Mouse (Mus musculus) bone marrow, adult 2 months (tissue): Measurements from ENCODE around the gene Nav2. TPM values are rescaled to one million over a fixed set of nuclear protein-coding genes. Genes with fewer than 3 reads are reported as not detected.

ENCODE experiments used
- H3K27ac ChIP-seq: fragments of 200-500 bp; 2 replicates; pipeline ENCODE4 v1.5.1; 2012; ENCODE audit warnings: low read depth, mild to moderate bottlenecking, control low read depth, inconsistent platforms, low read length; ENCODE audit not compliant: control insufficient read depth, poor library complexity, insufficient read depth
- H3K4me1 ChIP-seq: fragments of 200-500 bp; 2 replicates; pipeline ENCODE4 v1.6.1; 2011; ENCODE audit warnings: low read length; ENCODE audit not compliant: control insufficient read depth, insufficient read depth
- H3K4me3 ChIP-seq: fragments of 200-500 bp; replicated peaks from 2 replicates; pipeline ENCODE3; 2011; ENCODE audit warnings: mild to moderate bottlenecking, low read depth, low read length, control low read depth; ENCODE audit not compliant: control insufficient read depth
- CTCF ChIP-seq: fragments of 200-500 bp; IDR thresholded peaks from 2 replicates; pipeline ENCODE4 v1.5.1; 2011; ENCODE audit warnings: low read length, control low read depth; ENCODE audit not compliant: control insufficient read depth, insufficient read depth
- POLR2A ChIP-seq: fragments of 200-500 bp; IDR thresholded peaks from 2 replicates; pipeline ENCODE4 v1.6.1; 2011; ENCODE audit warnings: low read depth, mild to moderate bottlenecking, control low read depth, low read length, borderline replicate concordance; ENCODE audit not compliant: control insufficient read depth
- WGBS: fragments of 180-500 bp; shearing (Covaris S2); methylation state at CpG from one replicate; pipeline ENCODE4 v1.1.7; 2018; 5-methylcytosine and 5-hydroxymethylcytosine counted together
- polyA plus RNA-seq: library from polyadenylated mRNA; stranded (reverse); fragments of >200 nt; gene quantifications from 2 replicates; pipeline ENCODE4 v1.2.4, GENCODE M21; 2011; ENCODE audit warnings: low replicate concordance; ENCODE audit not compliant: missing spikeins, insufficient read depth, insufficient read length

Nav2 gene
- polyA plus RNA-seq, 1 experiment = 8.5 TPM

DNA sequence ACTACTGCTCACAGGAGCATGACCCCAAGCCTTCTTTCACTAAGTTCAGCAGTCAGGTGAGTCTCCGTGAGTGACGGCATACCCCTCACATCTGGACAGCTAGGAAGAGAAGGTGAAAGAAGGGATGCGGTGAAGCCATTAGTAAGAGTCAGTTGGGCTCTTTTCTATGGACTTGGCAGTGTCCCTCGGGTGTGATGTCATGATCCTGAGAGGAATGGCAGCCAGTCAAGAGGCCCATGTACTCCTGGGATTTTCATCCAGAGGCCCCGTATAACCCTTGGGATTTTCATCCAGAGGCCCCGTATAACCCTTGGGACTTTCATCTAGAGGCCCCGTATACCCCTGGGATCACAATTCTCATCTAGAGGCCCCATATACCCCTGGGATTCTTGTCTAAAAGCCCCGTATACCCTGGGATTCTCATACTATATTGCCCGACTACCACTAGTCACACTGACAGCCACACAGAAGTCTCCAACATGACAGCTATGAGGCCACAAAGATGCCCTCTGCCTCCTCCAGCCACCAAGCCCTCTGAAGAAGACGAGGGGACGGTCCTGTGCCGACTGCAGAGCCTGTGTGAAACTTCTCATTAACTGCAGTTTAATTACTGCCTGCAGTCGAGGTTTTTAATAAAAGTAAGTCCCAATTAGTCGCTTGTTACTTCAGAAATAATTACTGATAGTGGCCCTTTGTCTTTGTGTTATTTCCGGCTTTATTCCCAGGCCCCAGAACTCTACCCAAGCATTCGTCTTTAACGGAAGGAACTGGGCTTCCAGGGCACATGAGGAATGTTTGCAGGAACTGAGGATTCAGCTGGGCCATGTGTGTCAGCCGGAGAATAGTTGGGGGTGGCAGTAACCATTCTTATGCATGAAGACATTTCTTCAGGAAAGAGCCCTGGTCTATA lies 251.4 kb downstream of the Nav2 start:
- Histone ChIP-seq H3K4me3 (no peak overlapping the region), H3K27ac (no peak overlapping the region), H3K4me1 (no peaks in the 10 kb centered on the region)
- WGBS = 81% methylated on average over 18 of the region's 18 CpGs
- no peak for TF ChIP-seq POLR2A

DNA sequence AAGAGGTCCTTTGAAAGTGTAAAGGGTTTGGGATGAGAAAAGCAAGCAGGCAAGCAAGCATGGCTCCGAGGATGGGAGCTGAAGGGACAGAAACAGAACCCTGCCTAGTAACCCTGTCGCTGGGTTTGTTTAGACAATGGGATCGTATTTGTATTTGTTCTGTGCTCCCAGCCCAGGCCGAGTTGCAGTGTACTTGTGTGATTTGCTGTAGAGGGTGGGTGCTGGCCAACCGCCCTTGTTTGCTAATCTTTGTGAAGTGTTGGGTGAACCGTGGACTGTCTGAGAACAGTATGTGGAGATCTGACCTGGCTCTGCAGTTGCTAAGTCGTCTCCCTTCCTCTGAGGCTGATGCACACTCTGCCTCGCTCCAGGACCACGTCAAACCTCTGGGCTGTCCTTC lies 253.6 kb downstream of the Nav2 start:
- 47% methylated on average over 9 of the region's 9 CpGs for WGBS
- H3K27ac ChIP-seq = no peak overlapping the region
- no peak overlapping the region for H3K4me3 ChIP-seq

DNA sequence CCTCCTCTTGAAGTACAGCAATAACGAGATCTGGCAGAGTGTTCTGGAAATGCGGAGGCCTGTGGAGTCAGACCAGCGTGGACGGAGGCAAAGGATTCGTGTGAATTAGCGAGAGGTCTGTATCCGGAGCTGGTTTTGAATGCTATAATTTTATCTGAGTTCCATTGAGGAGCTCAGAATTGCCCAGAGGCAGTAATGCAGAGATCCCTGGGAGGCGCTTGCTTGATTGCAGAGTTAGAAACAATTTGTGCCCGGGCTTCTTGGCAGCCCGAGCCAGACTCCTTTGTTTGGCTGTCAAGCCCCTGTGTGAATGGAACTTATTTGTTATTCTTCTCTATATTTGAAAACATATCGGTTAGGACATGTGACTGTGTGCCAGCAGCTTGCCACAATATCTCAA lies 255.3 kb downstream of the Nav2 start:
- Histone ChIP-seq H3K27ac (no peak overlapping the region), H3K4me3 (no peak overlapping the region), H3K4me1 (no peaks in the 10 kb centered on the region)
- WGBS = 77% methylated on average over 11 of the region's 11 CpGs
- TF ChIP-seq POLR2A = no peak
- no peak for TF ChIP-seq CTCF

More for the DNA sequence above, 253.6 kb downstream of the Nav2 start:
- H3K4me1 ChIP-seq = no peaks in the 10 kb centered on the region
- no peak for TF ChIP-seq CTCF

DNA sequence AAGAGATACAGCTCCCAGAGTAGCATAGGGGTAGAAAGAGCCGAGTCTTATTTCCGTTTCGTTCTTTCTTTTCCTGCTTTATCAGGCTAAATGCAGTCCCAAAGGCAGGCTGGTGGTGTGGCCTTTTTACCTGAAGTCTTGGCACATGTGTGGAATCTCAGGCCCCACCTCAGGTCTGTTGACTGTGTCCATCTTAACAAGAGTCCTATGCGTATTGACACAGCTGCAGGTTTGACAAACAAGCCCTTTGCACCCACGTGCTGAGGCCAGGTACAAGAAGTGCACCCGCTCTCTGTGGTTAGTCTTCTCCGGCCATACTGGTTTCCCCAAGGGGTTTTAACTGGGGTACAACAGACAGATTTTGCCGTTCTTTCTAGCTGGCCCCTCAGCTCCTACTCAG lies 256.4 kb downstream of the Nav2 start:
- H3K4me3 ChIP-seq = no peak overlapping the region
- no peaks in the 10 kb centered on the region for H3K4me1 ChIP-seq
- TF ChIP-seq POLR2A = no peak
- no peak for TF ChIP-seq CTCF
- H3K27ac ChIP-seq = no peak overlapping the region
- 85% methylated on average over 8 of the region's 8 CpGs for WGBS

DNA sequence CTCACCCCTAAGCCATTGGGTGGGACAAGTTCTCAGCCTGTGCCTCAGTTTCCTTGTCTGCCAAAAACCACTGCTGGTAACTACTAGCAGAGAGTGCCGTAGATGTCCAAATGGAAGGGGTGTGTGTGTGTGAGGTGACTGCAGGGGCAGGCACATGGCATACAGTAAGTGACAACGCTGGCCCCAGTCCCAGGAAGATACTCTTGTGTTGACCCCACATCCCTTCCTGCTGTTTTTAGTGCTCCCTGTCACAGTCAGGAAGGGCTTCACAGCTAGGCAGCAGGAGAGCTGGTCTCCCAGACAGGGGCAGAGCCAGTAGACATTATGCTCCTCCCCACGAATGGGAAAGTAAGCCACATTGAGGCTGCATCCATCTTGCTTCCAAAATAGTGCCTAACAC lies 264.4 kb downstream of the Nav2 start:
- Histone ChIP-seq H3K4me3 (no peak overlapping the region), H3K4me1 (no peaks in the 10 kb centered on the region), H3K27ac (no peak overlapping the region)
- 55% methylated on average over 3 of the region's 3 CpGs for WGBS
- no peak for TF ChIP-seq POLR2A
- TF ChIP-seq CTCF = no peak

DNA sequence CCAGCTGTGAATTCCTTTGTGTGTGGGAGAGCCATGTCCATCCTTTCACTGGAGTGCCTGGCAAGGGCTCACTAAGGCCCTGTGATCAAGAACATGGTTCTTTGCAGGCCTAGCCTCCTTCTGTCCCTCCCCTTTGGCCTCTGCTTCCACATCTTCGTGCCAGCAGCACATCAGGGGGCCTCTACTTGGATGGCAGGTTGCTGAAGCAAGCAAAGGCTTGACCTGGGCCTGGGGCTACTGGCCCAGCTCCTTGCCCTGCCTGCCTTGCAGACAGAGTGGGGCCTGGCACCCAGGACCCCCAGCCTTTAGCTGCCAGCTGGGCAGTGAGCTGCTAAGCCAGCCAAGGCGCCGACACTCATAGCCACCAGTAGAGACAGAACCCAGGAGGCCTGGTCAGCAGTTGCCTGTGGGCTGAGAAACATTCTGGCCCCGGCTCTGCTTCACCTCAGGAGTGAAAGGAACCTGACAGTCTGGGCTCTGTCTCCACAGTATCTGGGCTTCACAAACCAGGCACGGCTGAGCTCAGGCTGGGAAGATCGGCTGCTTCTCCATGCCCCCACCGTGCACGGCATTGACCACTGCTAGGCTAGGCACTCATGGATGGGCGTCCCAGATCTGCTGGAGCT lies 267.4 kb downstream of the Nav2 start:
- Histone ChIP-seq H3K27ac (peak overlapping the region; percentile 2; the same call in 1 of the 2 replicates), H3K4me3 (no peak overlapping the region), H3K4me1 (no peaks in the 10 kb centered on the region)
- 76% methylated on average over 9 of the region's 9 CpGs for WGBS
- TF ChIP-seq CTCF = no peak
- TF ChIP-seq POLR2A = no peak

DNA sequence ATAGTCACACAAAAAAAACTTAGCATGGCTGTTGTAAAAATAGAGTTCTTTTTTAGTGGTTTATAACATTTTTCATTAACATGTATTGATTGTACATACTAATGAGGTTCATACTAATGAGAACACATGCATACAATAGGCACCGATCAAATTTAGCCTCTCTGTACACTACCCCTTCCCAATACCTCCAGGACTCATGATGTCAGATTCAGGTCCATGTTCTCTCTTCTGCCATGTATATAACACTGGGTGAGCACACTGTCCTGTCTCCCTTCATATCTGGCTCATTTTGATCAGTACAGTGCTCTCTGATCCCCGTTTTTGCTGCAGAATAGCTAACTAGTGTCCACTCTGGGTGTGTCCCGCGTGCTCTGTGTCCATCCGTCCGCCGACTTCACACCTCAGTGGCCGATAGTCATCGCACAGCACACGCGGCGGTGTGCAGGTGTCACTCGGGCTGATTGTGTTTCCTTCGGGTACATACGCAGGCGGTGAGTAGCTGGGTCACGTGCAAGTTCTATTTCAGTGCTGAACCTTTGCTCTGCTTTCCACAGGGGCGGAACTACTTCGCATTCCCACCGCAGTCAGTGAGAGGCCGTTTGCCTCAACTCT lies 268.2 kb downstream of the Nav2 start:
- Histone ChIP-seq H3K27ac (no peak overlapping the region), H3K4me3 (no peak overlapping the region), H3K4me1 (no peaks in the 10 kb centered on the region)
- WGBS = 82% methylated on average over 21 of the region's 21 CpGs
- TF ChIP-seq CTCF = no peak
- no peak for TF ChIP-seq POLR2A

DNA sequence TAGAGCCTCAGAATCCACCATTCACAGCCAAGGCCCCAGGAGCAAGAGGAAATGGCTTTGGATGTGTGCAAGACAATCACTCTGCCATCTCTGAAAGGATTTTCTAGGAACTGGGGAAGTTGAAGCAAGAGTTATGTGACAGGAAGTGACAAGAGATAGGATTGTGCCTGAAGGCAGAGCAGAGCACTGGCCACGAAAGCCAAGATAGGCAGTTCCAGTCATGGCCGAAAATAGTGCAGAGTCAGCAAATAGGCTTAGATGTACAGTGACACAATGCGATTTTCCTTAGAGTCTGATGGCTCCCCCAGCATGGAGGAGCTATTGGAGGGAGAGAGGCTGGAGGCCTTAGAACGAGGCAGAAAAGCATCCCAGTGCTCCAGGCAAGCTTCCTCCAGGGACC lies 269.7 kb downstream of the Nav2 start:
- TF ChIP-seq POLR2A (no peak), CTCF (no peak)
- no peaks in the 10 kb centered on the region for H3K4me1 ChIP-seq
- H3K4me3 ChIP-seq = no peak overlapping the region
- H3K27ac ChIP-seq = no peak overlapping the region
- WGBS = 38% methylated on average over 4 of the region's 4 CpGs
